Mouse (Mus musculus): ENCODE results near the gene Omt2b. TPM values are rescaled to one million over a fixed set of nuclear protein-coding genes. Genes with fewer than 3 reads are reported as not detected.
"Not testable (repeated sequence)": the region's sequence is repeated elsewhere in the genome, so short reads cannot be mapped to it uniquely, and the experiment has no call there.

Gene Omt2b
- polyA plus RNA-seq, 1 experiment from 2014 or later = not detected

DNA sequence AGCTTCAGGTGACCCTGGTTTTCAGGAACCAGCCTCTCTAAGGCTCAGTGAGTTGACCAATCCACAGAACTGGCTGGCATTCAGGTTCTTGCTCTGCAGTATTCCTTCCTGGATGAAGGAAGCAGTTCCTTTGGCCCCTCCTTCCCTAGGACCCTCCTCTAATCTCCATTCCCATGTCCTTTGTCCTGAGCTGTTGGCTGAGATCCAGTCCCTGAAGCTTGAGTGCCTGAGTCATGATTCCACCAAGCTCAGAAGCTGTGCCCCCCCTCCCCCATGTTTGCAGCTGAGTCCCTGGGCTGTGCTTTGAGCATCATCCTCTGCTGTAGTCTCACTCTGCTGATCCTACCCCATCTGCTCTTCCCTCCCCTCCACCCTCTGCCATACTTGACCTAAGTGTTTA, 9.7 kb downstream of the Omt2b start:
- not testable (repeated sequence) for H3K27ac ChIP-seq; H3K4me2 ChIP-seq (replicated peaks); H3K9me3 ChIP-seq; H3K27me3 ChIP-seq (replicated peaks); H3K36me3 ChIP-seq; H3K9ac ChIP-seq; H3K4me1 ChIP-seq (replicated peaks); H3K4me3 ChIP-seq (replicated peaks)
- ATAC-seq = peak; percentile 76

DNA sequence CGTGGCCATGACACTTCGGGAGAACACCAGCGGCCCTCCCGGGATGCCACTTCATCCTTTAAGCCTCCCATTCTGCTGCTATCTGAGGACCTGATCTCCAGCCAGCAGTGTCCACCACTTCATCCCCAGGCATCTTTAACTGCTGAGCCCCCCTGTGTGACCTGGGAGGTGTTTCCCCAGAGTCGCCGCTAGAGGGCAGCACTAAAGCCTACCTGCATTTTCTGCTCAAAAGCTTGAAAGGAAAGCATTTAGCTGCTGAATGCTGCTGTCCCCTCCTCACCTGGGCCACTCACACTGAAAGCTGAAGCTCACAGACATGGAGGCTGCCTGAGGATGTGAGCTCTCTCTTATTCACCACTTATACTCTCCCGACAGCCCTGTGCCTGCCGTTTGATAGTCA, 12.9 kb downstream of the Omt2b start:
- H3K9ac ChIP-seq; H3K27me3 ChIP-seq (replicated peaks); H3K36me3 ChIP-seq; H3K9me3 ChIP-seq; H3K27ac ChIP-seq; H3K4me3 ChIP-seq (replicated peaks); H3K4me2 ChIP-seq (replicated peaks); H3K4me1 ChIP-seq (replicated peaks); ATAC-seq: not testable (repeated sequence)
- 21% methylated on average over 8 of the region's 8 CpGs for WGBS

DNA sequence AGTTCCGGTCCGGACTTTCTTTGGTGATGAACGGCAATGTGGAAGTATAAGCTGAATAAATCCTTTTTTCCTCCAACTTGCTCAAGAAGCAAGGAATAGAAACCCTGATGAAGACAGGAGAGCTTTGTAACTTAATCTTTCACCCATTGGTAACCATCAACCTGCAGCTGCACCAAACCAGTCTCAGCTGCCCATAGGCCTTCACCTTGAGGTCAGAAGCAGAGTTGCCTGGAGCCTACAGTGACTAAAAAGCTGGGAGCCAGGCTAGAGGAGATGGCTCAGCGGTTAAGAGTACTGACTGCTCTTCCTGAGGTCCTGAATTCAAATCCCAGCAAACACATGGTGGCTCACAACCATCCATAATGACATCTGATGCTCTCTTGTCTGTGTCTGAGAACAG, 15.1 kb downstream of the Omt2b start:
- not testable (repeated sequence) for H3K27me3 ChIP-seq (replicated peaks); H3K9ac ChIP-seq; H3K4me1 ChIP-seq (replicated peaks); H3K4me2 ChIP-seq (replicated peaks); H3K9me3 ChIP-seq; H3K36me3 ChIP-seq; ATAC-seq; H3K27ac ChIP-seq; H3K4me3 ChIP-seq (replicated peaks)
- WGBS = 87% methylated on average over 4 of the region's 4 CpGs

DNA sequence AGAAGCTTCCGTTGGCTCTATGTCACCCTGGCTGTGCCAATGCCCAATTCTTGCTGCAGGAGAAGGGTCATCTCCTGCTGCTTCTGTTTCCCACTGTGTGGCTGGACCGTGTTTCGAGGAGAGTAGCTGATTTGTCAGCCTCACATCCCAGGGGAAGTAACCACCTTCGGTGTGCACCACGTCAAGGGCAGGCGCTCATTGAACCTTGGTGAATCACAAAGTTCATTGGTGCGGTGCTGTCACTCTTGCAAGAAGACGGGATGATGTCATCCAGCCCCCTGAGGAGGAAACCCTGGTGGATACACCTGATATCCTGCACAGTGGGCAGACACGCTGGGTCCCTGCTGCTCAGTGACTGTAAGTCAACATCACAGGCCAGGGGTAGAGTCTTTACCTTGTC, 15.7 kb downstream of the Omt2b start:
- not testable (repeated sequence) for H3K27ac ChIP-seq; H3K9ac ChIP-seq; H3K9me3 ChIP-seq; H3K4me2 ChIP-seq (replicated peaks); H3K36me3 ChIP-seq; H3K4me3 ChIP-seq (replicated peaks); H3K4me1 ChIP-seq (replicated peaks); ATAC-seq; H3K27me3 ChIP-seq (replicated peaks)
- WGBS = 90% methylated on average over 9 of the region's 9 CpGs

DNA sequence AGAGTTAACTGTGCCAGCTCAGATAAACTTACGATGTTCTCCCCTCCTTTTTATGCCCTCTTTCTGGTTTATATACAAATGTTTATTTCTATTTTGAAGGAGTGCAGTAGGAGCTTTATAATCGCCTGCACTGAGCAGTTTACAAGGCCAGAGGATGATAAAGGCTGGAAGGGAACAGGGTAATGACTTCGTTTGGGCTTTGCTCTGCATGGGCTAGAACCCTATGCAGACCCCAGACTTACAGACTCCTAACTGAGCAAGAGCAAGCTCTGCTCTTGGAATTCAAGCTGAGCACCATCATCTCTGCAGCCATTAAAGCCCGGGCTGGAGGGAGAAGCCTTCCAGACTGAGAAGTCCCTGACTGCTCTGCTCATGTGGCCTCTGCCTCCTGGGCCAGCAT, 17.8 kb downstream of the Omt2b start:
- ATAC-seq; H3K4me2 ChIP-seq (replicated peaks); H3K36me3 ChIP-seq; H3K9me3 ChIP-seq; H3K27ac ChIP-seq; H3K4me3 ChIP-seq (replicated peaks); H3K4me1 ChIP-seq (replicated peaks); H3K27me3 ChIP-seq (replicated peaks); H3K9ac ChIP-seq: not testable (repeated sequence)
- 44% methylated on average over 4 of the region's 4 CpGs for WGBS

DNA sequence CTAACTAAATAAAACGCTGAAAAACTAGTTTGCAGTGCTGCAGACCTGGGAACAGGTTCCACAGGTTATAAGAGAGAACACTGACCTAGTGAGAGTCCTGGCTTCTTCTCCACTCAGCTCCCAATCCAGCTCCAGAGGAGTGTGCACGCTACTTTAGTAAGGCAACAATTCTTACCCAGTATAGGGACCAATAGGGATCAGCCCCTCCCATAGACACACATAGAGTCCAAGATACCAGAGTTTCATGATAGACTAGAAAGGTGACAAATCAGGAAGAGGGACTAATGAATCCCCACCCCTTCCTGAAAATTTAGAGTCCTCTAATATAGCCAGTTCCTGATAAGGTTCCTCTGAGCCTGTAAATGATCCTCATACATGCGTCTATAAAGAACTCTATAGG, 19.6 kb downstream of the Omt2b start:
- no peaks in the 10 kb centered on the region for H3K4me1 ChIP-seq (replicated peaks)
- H3K9ac ChIP-seq = no peak overlapping the region
- peak; percentile 84 for ATAC-seq
- no peak overlapping the region for H3K4me2 ChIP-seq (replicated peaks)
- no peaks in the 10 kb centered on the region for H3K9me3 ChIP-seq
- H3K27ac ChIP-seq = no peak overlapping the region
- H3K36me3 ChIP-seq = no peaks in the 10 kb centered on the region
- WGBS = 49% methylated on average over 3 of the region's 3 CpGs
- no peak overlapping the region for H3K4me3 ChIP-seq (replicated peaks)
- no peaks in the 10 kb centered on the region for H3K27me3 ChIP-seq (replicated peaks)

DNA sequence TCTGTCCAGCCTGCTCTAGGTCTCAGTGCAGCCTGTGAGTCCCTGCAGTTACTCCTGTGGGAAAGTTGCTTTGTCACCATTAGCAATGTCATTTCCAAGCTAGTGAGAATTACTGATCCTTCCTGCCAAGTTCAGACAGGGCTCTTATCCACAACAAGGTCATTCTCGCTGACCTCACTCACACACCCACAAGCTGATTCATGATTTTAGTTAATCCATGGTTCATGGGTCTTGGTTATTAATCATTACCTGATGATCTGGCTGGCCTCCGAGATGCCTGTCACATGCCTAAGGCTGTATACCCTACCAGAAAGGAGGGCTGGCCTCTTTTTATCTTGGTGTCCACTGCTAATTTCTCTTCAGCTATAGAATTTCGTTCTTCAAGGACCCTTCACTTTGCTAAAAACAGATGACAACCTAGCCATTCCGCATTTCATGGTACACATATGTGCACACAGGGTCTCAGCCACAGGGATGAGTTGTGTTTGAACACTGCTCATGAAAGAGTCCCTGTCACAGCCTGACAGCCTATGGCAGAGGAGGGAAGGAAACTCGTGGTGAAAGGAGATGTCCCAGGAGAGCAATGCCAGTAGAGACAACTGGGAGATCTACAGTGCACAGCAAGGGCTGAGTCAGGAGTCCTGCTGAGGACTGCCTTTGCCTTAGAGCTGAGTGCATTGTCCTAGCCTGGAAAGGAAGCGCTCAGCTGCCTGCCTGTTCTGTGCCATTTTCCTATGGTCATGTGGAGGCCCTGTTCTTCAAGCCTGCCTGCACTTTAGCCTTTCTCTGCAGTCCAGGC, 21.0 kb downstream of the Omt2b start:
- H3K9me3 ChIP-seq; H3K27me3 ChIP-seq (replicated peaks); H3K4me2 ChIP-seq (replicated peaks); H3K36me3 ChIP-seq; H3K4me3 ChIP-seq (replicated peaks); H3K9ac ChIP-seq; H3K4me1 ChIP-seq (replicated peaks); H3K27ac ChIP-seq: not testable (repeated sequence)
- 58% methylated on average over 6 of the region's 6 CpGs for WGBS
- peak; percentile 80 for ATAC-seq

DNA sequence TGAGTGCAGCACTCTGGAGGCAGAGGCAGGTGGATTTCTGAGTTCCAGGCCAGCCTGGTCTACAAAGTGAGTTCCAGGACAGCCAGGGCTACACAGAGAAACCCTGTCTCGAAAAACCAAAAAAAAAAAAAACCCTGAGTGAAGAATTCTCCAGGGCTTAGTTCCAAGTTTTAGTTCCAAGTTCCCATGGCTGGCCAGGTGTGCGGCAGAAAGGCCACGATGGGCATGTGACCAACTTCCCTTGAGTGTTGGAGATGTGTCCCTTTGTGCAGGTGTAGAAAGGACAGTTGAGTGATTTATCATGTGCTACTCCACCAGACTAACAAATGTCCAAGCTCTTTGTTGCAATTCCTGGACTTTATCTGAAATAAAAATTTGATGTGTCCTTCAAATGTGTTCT, 21.8 kb downstream of the Omt2b start:
- H3K27ac ChIP-seq; H3K4me2 ChIP-seq (replicated peaks); H3K9me3 ChIP-seq; H3K27me3 ChIP-seq (replicated peaks); H3K36me3 ChIP-seq; H3K4me3 ChIP-seq (replicated peaks); H3K9ac ChIP-seq; H3K4me1 ChIP-seq (replicated peaks); ATAC-seq: not testable (repeated sequence)
- WGBS = 83% methylated on average over 3 of the region's 3 CpGs

DNA sequence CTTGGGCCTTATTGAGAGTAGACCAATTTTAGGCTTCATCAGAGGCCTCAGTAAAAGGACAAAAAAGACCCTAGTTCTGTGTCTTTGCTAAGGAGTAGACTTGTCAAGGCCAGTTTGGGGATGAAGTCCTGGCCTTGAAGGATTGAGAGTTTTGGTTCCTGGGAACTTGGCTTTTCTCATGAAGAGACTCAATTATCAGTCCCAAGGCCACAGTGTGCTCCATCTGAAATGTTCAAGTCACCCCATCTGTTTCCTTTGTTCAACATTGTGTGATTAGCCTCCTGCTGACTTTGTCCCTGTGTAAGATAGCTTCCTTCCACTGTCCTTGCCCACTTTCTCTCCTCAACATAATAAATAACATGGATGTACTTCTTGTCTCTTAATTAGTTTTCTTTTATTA, 22.6 kb downstream of the Omt2b start:
- not testable (repeated sequence) for ATAC-seq; H3K9ac ChIP-seq; H3K4me2 ChIP-seq (replicated peaks); H3K27ac ChIP-seq; H3K36me3 ChIP-seq; H3K4me1 ChIP-seq (replicated peaks); H3K9me3 ChIP-seq; H3K27me3 ChIP-seq (replicated peaks); H3K4me3 ChIP-seq (replicated peaks)

DNA sequence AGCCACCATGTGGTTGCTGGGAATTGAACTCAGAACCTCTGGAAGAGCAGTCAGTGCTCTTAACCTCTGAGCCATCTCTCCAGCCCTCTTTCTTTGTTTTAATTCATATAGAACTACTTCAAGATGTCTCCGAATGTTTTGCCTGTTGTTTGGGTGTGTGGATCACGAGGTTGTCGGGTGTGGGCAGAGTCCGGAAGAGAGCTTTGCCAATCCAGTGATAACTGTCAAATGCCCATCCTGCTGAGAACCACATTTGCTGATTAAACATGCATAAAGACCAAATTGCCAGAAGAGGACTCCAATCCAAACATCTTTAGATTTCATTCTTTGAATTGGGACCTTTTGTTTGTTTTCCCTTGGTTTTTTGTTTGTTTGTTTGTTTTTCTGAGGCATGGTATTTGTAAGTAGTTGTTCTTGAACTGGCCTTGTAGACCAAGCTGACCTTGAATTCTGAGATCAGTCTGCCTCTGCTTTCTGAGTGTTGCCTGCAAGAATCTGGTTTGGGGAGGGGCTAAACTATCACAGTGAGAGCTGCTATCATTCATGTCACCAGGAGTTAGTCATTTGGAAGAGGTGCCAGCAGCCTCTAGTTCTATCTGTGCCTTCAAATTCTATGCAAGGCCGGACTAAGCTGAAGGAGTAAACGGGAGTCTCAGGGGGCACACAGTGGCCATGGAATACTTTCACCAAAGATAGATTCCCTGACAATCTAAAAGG, 24.3 kb downstream of the Omt2b start:
- Histone ChIP-seq H3K9ac (no peak overlapping the region), H3K4me3 (replicated peaks) (no peak overlapping the region), H3K27ac (no peak overlapping the region), H3K4me1 (replicated peaks) (no peaks in the 10 kb centered on the region), H3K27me3 (replicated peaks) (no peaks in the 10 kb centered on the region), H3K9me3 (no peaks in the 10 kb centered on the region), H3K4me2 (replicated peaks) (no peak overlapping the region), H3K36me3 (no peaks in the 10 kb centered on the region)
- no peak for ATAC-seq
- 88% methylated on average over 6 of the region's 6 CpGs for WGBS

DNA sequence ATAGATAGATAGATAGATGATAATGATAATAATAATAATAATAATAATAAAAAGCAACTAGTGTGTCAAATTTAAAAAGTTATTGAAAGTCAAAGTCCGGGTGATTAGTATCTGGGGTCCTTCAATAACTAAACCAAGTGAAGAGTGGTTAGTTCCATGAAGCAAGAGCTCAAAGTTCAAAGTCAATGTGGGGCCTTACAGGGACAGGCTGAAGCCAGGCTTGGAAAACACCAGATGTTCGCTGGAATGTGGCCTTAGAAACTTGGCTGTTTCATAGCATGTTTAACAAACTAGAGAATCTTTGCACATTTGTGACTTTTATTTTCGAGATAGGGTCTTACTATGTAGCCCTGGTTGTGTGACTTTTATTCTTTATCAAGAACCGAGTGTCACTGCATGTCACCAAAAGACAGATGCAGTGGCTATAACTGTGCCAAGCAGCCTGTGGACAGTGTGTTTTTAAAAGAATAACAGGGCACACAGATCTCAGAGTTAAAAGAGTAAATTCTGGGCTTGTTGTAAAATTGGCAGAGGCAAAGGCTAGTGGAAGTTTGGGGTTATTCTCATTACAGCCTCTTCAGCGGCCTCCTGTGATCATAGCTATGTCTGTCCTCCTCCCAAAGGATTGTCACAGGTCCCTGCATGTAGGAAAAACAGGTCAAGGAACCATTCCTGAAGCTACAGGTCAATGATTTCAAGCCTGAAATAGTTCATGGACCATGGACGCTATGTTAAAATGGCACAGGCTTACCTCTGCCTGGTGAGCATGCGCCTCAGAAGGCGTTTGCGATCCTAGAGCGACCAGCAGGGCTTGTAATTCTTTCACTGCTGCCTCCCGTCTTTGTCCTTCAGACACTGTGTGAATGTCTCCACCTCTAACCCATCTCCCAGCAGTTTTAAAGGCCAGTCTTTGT, 27.5 kb downstream of the Omt2b start:
- H3K27ac ChIP-seq = no peak overlapping the region
- no peaks in the 10 kb centered on the region for H3K4me1 ChIP-seq (replicated peaks)
- H3K9me3 ChIP-seq = no peaks in the 10 kb centered on the region
- H3K9ac ChIP-seq = no peak overlapping the region
- ATAC-seq = peak; percentile 77
- no peak overlapping the region for H3K4me2 ChIP-seq (replicated peaks)
- H3K36me3 ChIP-seq = no peaks in the 10 kb centered on the region
- WGBS = 76% methylated on average over 11 of the region's 11 CpGs
- no peak overlapping the region for H3K4me3 ChIP-seq (replicated peaks)
- H3K27me3 ChIP-seq (replicated peaks) = no peaks in the 10 kb centered on the region

DNA sequence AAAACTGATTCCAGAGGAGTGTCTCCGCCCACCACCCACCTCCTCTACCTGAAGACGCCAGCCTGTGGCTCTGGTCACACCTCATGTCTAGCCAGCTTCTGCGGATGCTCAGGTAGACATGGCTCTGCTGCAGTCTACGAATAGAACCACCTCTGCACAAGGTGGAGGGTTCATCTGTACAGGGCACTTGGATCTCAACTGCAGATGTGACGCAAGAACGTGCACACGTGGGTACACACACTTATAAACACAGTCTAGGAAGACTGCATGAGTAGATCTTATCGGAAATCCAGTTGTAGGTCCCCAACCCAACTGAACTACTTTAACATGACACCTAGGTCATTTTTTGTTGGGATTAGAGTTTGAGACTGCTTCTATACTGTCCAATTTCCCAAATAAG, 28.2 kb downstream of the Omt2b start, which contains the start of gene Gsta2:
TSS of gene Gsta2 (minus strand) at position 178 of the 400 bp plus-strand sequence.
- Histone ChIP-seq H3K4me1 (replicated peaks) (no peaks in the 10 kb centered on the region), H3K4me3 (replicated peaks) (no peak within 1 kb of the TSS), H3K27me3 (replicated peaks) (no peaks in the 10 kb centered on the region), H3K9me3 (no peaks in the 10 kb centered on the region), H3K36me3 (no peaks in the 10 kb centered on the region), H3K4me2 (replicated peaks) (no peak within 1 kb of the TSS), H3K9ac (no peak within 1 kb of the TSS), H3K27ac (no peak within 1 kb of the TSS)
- WGBS = 90% methylated on average over 8 of the region's 8 CpGs
- no peak for ATAC-seq

Data from intestine, embryonic 15.5 days (tissue).